Mouse (Mus musculus): Measurements from ENCODE around the gene Entpd7. TPM values are rescaled to one million over a fixed set of nuclear protein-coding genes. Genes with fewer than 3 reads are reported as not detected.
A peak's percentile ranks its signal among the peaks of the same experiment; 100 is the strongest.

The Entpd7 gene
- total RNA-seq, 2 experiments from 2014 or later = 18.3 to 21.5 TPM

DNA sequence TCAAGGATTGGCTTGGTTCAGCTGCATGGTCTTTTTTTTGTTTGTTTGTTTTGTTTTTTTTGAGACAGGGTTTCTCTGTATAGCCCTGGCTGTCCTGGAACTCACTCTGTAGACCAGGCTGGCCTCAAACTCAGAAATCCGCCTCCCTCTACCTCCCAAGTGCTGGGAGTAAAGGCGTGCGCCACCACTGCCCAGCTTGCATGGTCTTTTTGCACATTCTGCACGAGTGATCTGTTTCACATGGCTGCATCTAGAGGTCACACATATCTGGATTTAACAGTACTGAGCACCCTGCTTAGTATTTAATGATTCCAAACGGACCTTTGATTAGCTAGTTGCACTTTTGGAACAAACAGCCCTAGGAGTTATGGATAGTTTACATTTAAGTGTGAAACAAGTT is 22.5 kb downstream of the Entpd7 start:
- DNase-seq (ENCODE audit: extremely low spot score in 1 of 2, low spot score in 1 of 2) = no peak

- no peak for DNase-seq (ENCODE audit: extremely low spot score in 1 of 2, low spot score in 1 of 2)
Measured at GRCm38 (mm10) chr19:43720061-43720460, 30.6 kb downstream of the Entpd7 start.

DNA sequence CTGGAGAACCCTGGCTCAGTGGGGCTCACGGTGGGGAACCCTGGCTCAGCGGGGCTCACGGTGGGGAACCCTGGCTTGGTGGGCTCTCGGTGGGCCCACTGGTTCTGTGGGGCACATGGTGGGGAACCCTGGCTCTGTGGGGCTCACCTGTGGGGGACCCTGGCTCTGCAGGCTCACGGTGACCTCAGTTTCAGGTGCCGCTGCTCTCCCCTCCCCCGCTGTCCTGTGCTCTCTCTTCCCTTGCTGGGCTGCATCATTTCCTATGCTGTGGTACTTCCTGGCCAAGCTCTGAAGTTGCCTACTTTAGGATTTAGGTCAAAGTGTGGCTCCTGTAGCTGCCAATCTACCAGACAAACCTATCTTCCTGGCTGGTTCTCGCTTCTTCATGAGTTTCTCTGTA is 33.4 kb downstream of the Entpd7 start:
- DNase-seq (ENCODE audit: extremely low spot score in 1 of 2, low spot score in 1 of 2) = no peak

GRCm38 (mm10) chr19:43723501-43723900 is 34.0 kb downstream of the Entpd7 start:
- DNase-seq (ENCODE audit: extremely low spot score in 1 of 2, low spot score in 1 of 2) = no peak

- DNase-seq (ENCODE audit: extremely low spot score in 1 of 2, low spot score in 1 of 2) = no peak
Measured at GRCm38 (mm10) chr19:43724194-43724593, 34.7 kb downstream of the Entpd7 start.

DNA sequence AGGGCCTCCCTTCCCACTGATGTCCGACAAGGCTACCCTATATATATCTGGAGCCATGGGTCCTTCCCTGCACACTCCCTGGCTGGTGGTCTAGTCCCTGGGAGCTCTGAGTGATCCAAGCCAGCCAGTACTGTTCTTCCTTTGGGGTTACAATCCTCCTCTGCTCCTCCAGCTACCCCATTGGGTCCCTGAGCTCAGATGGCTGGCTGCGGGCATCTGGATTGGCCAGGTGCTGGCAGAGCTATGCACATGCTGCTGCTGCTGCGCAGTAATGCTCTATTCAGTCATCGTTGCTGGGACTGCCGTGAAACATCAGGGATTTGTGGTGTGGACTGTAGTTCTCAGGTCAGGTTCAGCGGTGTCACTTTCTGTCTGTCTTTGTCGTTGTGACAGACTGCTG is 35.3 kb downstream of the Entpd7 start:
- no peak for DNase-seq (ENCODE audit: extremely low spot score in 1 of 2, low spot score in 1 of 2)

DNA sequence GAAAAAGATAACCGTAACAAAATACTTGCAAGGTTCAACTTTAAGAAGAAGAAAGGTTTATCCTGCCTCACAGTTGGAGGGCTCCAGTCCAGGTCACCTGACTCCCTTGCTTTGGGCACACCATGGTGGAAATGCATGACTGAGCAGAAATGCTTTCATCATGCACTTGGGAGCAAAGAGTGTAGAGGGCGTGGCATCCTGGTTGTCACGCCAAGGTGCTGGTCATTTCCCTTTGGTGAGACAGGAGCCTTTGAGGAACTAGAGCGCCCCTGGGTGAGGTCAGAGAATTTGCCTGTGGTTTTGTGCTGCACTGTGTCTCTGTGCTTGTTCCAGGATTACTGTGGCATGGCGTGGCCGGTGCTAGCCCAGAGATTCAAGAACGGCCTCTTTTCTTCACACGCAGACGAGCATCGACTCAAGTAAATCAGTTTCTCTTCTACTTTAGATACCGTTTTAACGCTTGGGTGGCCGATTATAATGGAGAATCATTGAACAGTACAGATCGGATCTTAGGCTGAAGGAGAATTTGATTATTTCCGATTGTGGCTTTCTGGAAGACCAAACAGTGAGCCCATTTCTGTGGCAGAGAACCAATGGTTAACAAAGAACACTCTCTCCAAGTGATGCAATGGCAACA is 37.2 kb downstream of the Entpd7 start:
- no peak for DNase-seq (ENCODE audit: extremely low spot score in 1 of 2, low spot score in 1 of 2)

DNA sequence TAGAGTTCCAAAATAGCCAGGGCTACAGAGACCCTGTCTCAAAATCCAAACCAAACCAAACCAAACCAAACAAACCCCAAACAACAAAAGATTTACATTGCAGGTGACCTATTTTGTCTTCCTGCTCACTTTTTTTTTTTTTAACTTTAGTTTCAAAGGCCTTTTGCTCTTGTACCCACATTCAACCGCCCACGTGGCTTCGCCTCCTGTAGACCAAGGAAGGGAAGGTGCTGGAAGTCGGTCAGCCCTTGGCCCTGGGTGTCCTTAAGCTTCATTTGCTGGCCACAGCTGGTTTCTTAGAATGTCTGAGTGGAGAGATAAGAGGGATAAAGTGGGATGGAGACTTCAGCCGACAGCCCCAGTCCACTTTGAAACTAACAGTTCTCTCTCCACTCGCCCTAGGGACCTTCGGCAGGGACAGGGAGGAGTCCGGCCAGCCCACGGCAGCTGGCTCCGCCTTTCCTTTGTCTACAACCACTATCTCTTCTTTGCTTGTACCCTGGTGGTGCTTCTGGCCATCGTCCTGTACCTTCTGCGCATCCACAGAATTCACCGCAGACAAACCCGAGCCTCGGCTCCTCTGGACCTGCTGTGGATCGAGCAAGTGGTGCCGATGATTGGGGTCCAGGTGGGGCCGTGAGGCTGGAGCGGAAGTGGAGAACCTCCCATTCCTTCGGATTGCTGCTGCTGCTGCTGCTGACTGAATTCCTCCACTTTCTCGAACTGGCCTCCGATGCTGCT is 40.0 kb downstream of the Entpd7 start:
- no peak for DNase-seq (ENCODE audit: extremely low spot score in 1 of 2, low spot score in 1 of 2)

DNA sequence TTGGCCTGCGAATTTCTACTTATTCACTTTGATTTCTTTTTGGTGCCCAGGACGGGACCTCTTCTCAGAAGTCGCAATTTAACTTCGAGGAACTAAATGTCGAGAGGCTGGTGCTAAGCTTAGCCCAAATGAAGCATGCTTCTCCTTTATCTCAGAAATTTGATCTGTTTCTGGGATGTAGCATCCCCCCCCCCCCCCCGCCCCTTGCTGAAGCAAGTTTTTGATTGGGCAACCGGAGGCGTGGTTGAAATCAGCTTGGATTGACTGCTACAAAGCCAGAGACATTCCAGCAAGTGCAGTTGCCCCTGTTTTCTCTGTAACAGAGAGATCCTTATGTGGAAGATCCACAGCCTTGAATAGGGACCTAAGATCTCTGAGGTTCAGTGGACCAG is 40.6 kb downstream of the Entpd7 start:
- no peak for DNase-seq (ENCODE audit: extremely low spot score in 1 of 2, low spot score in 1 of 2)

DNA sequence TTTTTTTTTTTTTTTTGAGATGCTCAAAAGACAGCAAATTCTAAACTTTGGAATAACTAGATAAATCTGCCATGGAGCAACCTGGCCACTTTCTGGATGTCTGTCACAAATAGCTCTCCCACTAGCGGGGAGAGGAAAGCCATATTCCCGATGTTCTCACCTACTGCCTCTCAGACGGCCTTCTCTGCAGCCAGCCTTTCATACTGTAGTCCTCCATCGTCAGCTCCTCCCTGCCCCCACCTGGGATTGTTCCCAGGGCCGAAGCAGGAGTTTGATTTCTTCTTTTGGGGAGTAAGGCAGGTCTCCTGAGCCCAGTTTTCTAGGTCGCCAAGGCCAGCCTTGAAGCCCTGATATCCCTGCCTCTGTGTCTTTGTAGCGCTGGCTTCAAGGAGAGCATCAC is 41.7 kb downstream of the Entpd7 start:
- no peak for DNase-seq (ENCODE audit: extremely low spot score in 1 of 2, low spot score in 1 of 2)

GRCm38 (mm10) chr19:43738409-43738808 is 48.9 kb downstream of the Entpd7 start:
- no peak for DNase-seq (ENCODE audit: extremely low spot score in 1 of 2, low spot score in 1 of 2)

GRCm38 (mm10) chr19:43743401-43743800 is 53.9 kb downstream of the Entpd7 start:
- no peak for DNase-seq (ENCODE audit: extremely low spot score in 1 of 2, low spot score in 1 of 2)

GRCm38 (mm10) chr19:43745740-43746139 is 56.3 kb downstream of the Entpd7 start:
- DNase-seq (ENCODE audit: extremely low spot score in 1 of 2, low spot score in 1 of 2) = no peak

DNA sequence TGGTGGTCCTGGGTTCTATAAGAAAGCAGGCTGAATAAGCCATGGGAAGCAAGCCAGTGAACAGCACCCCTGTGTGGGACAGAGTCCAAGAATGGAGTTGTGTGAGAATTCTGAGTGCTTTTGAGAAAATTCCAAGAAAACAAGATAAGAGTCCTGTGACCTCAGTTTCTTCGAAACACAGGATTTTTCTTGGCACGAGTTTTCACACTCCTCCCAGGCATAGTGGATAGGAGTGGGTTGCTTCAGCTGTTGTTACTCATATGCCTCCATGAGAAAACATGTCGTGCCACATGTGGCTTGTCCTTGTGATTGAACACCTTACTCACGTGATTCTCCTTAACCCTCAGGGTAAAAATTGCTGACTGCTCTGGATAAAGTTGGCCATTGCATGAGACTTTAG is 58.4 kb downstream of the Entpd7 start:
- no peak for DNase-seq (ENCODE audit: extremely low spot score in 1 of 2, low spot score in 1 of 2)

- DNase-seq (ENCODE audit: extremely low spot score in 1 of 2, low spot score in 1 of 2) = no peak
Measured at GRCm38 (mm10) chr19:43750008-43750407, 60.5 kb downstream of the Entpd7 start.

DNA sequence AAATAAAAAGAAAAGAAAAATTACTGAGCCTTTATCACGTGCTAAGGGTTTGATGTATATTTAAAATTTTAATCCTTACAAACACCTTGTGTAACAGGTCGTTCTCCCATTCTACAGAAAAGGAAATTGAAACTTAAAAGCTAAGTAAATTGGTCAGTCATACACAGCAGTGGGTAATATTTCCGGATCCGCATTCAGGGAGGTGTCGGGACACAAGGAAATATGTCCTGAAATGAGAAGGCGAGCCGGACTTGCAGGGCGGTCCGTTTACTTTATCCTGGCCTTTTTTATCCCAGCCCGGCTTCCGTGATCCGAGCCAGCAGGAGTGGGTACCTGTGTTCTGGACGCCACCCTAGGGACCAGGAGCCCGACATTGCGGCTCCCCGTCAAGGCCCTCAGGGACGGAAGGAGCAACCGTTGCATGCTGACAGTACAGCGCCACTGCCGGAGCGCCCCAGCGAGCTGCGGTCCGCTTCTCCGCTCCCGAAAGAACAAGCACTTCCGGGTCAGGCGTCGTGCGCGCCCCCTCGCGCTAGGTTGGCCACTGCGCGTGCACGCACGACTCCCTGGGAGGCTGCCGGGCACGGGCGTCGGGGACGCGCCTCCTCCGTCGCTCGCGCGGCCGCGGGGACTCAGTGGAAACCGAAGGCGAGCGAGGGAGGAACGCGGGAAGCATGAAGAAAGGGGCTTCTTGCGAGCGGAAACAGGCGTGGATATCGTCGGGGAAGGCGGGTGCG is 63.2 kb downstream of the Entpd7 start, which contains the start of the genes Cutc and Cox15:
Cutc (plus strand) TSS at position 508 of the 737 bp plus-strand sequence.
Cox15 (minus strand) TSS at position 512 of the 737 bp plus-strand sequence.
- DNase-seq (ENCODE audit: extremely low spot score in 1 of 2, low spot score in 1 of 2) = peak; percentile 92 to 96

- DNase-seq (ENCODE audit: extremely low spot score in 1 of 2, low spot score in 1 of 2) = peak; percentile 79 to 86
Measured at GRCm38 (mm10) chr19:43753226-43753835, 63.9 kb downstream of the Entpd7 start.

DNA sequence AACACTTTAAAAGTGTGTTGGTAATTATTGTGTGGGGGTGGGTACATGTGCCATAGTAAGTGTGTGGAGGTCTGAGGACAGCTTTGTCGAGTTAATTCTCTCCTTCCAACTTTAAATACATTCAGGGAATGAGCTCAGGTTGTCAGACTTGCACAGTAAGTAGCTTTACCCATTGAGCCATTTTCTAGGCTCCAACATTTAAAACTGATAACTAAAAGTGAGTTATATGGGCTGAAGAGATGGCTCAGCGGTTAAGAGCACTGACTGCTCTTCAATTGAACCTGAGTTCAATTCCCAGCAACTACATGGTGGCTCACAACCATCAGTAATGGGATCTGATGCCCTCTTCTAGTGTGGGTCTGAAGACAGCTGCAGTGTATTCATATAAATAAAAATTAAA is 64.8 kb downstream of the Entpd7 start:
- no peak for DNase-seq (ENCODE audit: extremely low spot score in 1 of 2, low spot score in 1 of 2)

GRCm38 (mm10) chr19:43754872-43755271 is 65.4 kb downstream of the Entpd7 start:
- DNase-seq (ENCODE audit: extremely low spot score in 1 of 2, low spot score in 1 of 2) = no peak

DNA sequence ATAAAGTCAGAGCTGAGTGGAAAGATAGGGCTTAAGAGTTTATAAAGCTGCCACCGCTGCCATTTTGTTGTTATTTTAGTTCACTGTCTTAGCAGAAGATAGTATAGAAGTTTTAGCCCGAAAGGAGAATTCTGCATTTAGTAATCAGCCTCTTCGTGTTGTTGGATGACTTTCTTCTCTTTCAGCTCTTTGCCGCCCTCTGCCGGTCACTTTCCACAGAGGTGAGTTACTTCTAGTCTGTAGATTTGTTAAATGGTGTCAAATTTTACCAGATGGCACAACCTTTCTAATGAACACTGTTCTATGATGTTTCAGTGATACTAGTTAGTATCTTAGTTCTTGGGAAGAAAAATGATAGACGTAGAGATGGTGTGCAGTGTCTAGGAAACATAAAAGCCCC is 71.0 kb downstream of the Entpd7 start:
- DNase-seq (ENCODE audit: extremely low spot score in 1 of 2, low spot score in 1 of 2) = peak; percentile 31 to 86
